Mouse (Mus musculus) neural tube, postnatal 0 days (tissue): ENCODE data around the gene Cdc14a. TPM values are rescaled to one million over a fixed set of nuclear protein-coding genes. Genes with fewer than 3 reads are reported as not detected.

Source experiments
- polyA plus RNA-seq: library from polyadenylated mRNA; unstranded; fragments of >200 nt; fragmentation: Nextera tagmentation; extraction: Ambion mirVana; gene quantifications from 2 replicates; pipeline ENCODE4 v1.2.1, GENCODE M21; 2015

The Cdc14a gene
- polyA plus RNA-seq = 3.7 and 3.8 TPM in 2 replicates

DNA sequence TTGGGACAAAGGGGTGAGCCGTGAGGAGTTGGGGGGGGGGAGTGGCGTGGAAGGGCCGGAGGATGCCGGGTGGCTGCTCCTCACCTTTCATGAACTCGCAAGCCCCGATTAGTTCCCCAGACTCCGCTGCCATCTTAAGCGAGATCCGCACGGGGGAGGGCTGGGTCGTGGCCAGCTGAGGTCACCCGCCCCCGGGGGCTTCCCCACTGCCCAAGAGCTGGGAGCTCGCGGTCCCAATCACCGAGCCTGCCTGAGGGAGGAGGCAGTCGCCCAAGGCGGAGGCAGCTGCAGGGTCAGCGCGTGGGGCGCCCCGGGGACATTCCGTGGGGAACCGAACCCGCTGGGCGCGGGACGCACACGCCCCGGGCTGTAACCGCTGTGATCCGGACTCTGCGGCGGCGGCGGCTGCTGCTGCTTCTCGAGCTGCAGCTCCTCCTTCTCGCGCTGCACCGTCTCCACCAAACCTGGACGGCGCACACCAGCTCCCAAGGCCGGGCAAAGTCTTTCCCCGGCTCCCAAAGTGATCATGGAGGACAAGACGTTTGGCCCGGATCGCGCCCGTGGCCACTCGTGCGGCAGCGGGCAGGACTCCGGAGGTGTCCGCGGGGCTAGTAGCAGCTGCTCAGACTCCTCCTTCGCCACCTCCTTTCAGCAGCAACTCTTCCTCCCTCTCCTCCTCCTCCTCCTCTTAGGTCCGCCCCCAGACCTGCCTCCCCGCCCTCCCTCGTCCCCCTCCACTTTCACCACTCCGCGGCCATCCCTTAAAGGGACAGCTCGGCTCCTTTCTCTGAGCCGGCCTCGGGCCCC is at the start of gene Cdc14a:
Cdc14a (minus strand) TSS at position 680 of the 807 bp plus-strand sequence.

DNA sequence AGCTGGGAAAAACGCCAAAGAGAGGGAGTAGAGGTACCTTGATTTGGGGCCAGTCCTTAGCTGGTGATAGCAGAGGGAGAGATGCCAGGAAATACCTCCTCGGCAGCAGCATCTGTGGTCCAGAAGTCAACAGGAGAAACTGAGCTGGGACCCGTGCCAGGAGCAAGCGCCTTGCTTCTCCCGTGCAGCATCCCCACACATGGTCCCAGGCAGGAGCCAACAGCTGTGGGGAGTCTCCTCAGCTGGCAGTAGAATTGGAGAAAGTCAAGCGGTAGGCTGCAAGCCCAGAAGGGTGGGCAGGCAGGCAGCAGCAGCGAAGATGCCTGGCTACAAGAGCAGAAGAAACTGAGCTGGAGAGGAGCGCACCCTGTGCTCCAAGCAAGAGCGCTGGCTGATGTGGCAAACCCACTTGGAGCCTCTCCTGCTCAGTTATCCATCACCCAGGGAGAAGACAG is 170.7 kb downstream of the Cdc14a start, which contains the start of gene Gpr88:
Gpr88 (minus strand) TSS at position 427 of the 455 bp plus-strand sequence.

Other genes with a start within 250 kb of the Cdc14a start
- 5.3 and 6.6 TPM in 2 replicates for gene Gpr88, start 170.5 kb downstream of the Cdc14a start, polyA plus RNA-seq
- gene Rtca, start 84.2 kb upstream of the Cdc14a start, polyA plus RNA-seq = 120 and 124 TPM in 2 replicates
- gene Dbt, start 89.0 kb upstream of the Cdc14a start, polyA plus RNA-seq = 14.3 and 14.4 TPM in 2 replicates
- 0.26 and 0.36 TPM in 2 replicates for gene Lrrc39, start 138.9 kb upstream of the Cdc14a start, polyA plus RNA-seq
- gene Sass6, start 170.9 kb upstream of the Cdc14a start, polyA plus RNA-seq = 8.3 and 10.6 TPM in 2 replicates
- 18.7 and 20.5 TPM in 2 replicates for gene Trmt13, start 190.6 kb upstream of the Cdc14a start, polyA plus RNA-seq
- 54.8 and 55.4 TPM in 2 replicates for gene Mfsd14a, start 238.6 kb upstream of the Cdc14a start, polyA plus RNA-seq